Mouse (Mus musculus) erythroblast, adult 5-6 weeks (primary cell): ENCODE results near the gene Mkrn1. TPM values are rescaled to one million over a fixed set of nuclear protein-coding genes. Genes with fewer than 3 reads are reported as not detected.
"Not testable (repeated sequence)": the region's sequence is repeated elsewhere in the genome, so short reads cannot be mapped to it uniquely, and the experiment has no call there.

ENCODE experiments used
- ATAC-seq: replicated peaks from 2 replicates; pipeline ENCODE4 v1.8.0; 2016; ENCODE audit warnings: moderate number of reproducible peaks, mild to moderate bottlenecking, moderate TSS enrichment, inconsistent platforms; ENCODE audit not compliant: poor library complexity, low FRiP score, severe bottlenecking
- total RNA-seq, 2 experiments: library from RNA; stranded (forward) in 1 of 2; stranded (reverse) in 1 of 2; fragments of 150-400 nt in 1 of 2; fragments of 200-764, 138-1000 nt in 1 of 2; gene quantifications; 2 replicates each; pipeline versions ENCODE4 v1.2.3 to v1.2.4; 2015 to 2017; ENCODE audit warnings: low replicate concordance in 2 of 2

Mkrn1 gene
- total RNA-seq, 2 experiments from 2014 or later = 1,353 to 1,538 TPM

DNA sequence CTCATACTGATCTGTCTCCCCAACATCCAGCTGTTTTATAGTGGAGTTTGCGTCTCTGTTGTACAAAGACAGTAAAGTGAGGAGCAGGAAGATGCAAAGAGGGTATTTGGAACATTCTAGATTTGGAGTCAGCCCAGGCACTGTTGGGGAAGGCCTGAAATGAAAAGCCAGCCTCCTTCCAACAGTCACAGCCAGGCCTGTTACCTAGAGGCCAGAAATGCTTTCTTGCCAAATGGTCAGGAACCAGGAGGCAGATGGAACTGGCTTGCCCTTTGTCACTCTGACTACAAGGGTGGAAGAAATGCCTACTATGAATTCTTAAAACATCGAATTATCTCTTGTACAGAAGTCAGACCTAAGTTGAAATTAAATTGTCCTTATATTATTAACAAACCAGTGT, 30.3 kb downstream of the Mkrn1 start:
- ATAC-seq = peak; percentile 17; the same call in 1 of the 2 replicates

DNA sequence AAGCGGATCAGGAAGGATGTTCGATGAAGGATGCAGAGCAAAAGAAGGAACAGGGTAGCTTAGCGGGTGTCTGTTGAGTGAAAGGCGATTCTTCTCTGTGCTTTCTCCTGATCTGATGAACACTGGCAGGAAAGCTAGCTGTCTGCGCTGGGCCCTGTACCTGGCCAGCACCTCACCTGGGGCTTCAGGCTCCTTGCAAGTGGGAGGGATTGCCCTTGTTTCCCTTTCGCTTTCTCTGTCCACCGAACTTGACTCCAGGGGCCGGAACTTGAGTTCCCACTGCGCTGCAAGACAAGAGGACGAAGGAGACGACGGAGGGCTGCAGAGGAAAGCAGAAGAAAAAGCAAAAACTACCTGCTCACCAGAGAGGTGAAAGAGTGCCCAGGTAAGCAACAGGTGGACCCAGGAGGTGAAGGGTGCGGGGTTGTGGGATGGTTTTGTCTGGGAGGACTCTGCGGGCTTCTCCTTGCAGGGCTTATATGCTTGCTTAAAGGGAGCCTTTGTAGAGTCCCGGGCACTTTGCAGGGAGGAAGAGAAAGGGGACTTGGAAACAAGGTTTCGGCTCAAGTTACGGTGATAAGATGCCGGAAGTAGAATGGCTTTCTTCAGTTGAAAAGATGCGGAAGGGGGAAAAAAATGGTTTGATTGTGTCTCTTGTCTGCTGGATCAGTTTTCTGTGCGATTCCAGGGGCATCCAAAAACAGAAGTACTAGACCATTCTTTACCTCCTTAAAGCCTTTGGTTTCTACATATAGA, 39.0 kb downstream of the Mkrn1 start, which contains the start of gene Rab19:
Gene Rab19, plus strand, starts transcription at position 51 of the 756 bp plus-strand sequence.
- ATAC-seq = no peak

DNA sequence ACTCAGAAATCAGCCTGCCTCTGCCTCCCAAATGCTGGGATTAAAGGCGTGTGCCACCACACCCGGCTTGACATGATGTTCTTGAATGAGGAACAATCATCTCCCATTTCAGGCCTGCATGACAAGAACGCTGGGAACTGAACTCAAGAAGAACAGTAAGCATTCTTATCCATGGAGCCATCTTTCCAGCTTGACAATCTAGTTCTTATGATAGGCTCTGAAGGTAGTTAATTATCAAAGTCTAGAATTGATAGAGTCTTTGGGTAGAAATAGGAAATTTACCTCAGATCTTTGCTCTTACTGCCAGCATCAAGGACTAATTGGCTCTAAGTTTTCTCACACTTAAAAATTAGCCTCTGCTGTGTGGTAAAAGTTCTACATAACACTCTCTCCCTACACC, 40.0 kb downstream of the Mkrn1 start:
- ATAC-seq = no peak

DNA sequence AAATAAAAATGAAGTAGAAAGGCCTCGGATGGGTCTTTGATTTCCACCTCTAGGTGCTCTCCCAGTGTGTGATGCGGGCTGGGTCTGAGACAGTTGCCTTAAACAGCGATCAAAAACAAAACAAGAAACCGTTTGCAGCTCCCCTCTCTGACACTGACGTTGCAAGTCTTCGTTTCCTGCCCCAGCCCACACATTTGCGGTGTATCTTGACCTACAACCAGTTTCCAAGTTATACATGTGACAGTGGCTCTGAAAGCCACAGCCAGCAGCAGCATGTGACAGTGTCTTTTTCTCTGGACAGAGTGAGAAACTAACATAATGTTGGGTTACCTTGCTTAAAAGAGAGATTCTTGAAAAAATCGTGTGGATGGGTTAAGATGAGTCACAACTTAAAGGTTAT, 40.5 kb downstream of the Mkrn1 start:
- ATAC-seq = no peak

DNA sequence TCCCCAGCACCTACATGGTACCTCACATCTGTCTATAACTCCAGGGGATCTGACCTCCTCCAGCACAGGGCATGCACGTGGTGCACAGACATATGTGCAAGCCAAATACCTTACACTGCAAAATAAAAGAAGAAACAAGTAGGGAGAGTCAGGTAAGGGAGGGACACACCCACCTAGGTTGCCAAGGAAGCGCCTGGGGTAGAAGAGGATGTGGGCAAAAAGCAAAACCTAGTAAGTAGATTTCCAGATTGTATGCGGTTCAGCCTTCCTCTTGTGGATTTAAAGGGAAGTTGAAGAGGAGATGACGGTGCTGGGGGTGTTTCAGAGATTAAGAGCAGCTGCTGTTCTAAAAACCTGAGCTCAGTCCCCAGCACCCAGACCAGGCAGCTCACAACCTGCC, 41.0 kb downstream of the Mkrn1 start:
- no peak for ATAC-seq

DNA sequence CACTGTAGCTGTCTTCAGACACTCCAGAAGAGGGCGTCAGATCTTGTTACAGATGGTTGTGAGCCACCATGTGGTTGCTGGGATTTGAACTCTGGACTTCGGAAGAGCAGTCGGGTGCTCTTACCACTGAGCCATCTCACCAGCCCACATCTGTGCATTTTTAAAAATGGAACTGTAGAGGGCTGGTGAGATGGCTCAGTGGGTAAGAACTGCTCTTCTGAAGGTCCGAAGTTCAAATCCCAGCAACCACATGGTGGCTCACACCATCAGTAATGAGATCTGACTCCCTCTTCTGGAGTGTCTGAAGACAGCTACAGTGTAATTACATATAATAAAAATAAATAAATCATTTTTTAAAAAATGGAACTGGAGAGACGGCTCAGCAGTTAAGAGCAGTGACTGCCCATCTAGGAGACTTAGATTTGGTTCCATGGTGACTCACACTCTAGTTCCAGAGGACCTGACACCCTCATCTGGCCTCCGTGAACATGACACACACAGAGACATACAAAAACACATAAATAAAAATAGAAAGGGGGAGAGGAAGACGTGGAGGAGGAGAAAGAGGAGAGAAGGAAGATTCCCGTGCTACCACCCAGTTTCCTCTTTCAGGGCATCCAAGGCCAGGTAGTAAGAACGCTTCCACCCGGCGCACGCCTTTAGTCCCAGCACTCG, 42.0 kb downstream of the Mkrn1 start:
- ATAC-seq = not testable (repeated sequence)

DNA sequence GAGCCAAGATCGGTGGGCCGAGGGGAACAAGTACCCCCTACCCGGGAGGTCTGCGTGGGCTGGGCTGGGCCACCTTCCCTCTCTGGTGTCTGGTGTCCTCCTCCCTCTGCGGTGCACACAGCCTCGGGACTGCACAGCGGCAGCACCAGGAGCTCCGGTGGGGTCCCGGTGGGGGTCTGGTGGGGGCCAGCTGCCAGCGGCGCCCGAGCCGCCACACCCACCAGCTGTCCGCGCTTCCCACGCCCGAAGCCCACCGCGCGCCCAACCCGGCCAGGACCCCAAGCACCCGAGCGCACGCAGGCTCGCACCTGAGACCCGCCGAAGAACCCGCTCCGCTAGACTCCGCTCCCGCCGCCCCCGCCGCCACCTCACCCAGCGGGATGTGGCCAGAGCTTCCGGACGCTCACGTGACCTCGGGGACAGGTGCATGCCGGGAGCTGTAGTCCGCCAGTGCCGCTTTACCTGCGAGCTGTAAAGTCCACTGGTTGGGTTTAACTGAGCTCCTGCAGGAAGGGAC, 42.9 kb downstream of the Mkrn1 start, which contains the start of gene Slc37a3:
Gene Slc37a3, minus strand, starts transcription at position 365 of the 517 bp plus-strand sequence.
- ATAC-seq = peak; percentile 96

DNA sequence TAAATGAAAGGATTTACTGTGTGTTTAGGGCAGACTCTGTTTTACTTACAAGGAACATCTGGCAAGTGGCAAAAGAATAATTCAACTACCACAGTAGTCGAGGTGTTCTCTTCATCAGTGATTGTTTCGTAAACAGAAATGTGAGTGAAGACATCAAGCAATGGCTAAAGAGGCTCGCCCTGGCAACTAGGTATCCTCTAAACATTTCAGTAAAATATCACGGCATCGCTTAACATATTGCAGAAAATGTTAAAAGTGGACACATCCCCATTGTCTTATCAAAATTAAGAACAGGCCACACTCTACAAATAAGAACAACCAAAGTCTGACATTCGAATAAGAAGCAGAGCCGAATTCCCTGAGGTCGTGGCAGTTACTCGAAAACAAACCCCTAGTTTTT, 43.5 kb downstream of the Mkrn1 start:
- ATAC-seq = no peak

DNA sequence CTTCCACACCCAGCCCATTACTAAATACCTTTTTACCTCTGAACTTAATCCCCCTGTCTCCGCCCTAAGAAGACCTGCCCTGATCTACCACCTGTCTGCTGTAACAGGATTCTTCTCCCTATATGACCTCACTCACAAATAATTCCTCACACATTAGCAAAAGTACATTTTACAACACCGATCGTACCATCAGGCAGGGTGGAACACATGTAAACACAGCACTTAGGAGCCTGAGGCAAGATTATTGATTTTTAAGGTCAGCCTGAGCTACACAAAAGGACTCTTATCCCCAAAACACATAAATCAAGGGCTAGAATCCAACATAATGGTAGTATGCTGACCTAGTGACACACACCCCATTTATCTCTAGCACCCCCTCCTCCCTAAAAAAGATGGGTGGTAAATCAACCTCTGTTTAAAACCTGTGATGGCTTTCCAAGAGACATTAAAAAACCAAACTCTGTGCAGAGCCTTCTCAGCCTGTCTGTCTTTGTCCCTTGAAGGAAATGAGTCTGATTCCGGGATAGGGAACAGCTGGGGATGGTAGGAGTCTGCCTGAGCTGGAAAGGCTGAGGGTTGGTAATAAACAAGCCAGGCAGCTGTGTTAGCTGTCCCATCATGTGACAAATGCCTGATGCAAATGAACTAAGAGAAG, 46.8 kb downstream of the Mkrn1 start:
- ATAC-seq = no peak

DNA sequence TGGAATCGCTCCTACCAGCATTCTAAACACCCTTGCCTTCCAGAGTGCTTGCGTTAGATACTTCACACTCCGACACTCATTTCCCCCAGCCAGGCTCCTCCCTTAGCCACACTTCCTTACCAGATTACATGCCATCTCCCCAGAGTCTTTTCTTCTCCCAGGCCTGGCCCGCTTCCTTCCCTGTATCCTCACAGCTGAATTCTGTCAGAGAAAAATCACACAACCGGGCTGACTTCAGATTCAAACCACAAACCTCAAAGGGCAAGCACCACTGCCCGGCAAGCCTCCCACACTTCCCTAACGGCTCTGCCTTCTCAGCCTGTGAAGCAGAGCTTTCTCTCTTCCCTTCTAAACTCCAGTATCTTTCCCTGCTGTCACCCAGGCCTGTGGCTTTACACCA, 47.5 kb downstream of the Mkrn1 start:
- no peak for ATAC-seq

DNA sequence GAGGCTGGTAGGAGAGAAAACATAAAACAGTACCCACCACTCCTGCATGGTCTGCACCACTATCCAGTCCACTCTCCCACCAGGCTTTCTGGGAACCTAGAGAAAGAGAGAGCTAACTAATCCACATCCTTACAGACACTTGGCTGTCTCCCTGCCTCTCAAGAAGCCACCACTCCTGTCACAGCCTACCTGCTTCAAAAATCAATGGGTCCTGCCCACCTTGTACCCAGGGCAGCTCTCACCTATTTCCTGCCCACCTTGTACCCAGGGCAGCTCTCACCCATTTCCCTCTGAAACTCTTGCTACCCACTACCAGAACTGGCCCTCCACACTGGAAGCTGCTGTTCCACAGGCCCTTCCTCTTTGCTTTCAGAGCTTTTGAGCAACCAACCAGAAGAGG, 48.2 kb downstream of the Mkrn1 start:
- no peak for ATAC-seq

DNA sequence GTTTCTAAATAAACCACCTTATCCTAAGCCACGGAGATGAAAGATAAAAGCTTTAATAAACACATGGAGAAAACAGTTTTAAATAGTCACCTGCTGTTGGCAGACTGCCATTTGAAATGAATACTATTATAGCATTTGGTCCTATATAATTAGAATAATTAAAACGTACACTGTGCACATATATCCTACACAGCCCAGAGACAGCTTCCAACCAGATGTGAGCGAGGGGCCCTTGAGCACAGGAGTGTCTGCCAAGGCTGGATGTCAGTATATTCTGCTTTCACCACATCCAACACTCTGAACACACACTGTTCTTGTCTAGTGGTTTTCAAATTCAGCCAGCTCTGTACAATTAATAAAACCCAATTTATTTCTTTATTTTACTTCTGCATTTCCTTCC, 50.6 kb downstream of the Mkrn1 start:
- ATAC-seq = no peak

DNA sequence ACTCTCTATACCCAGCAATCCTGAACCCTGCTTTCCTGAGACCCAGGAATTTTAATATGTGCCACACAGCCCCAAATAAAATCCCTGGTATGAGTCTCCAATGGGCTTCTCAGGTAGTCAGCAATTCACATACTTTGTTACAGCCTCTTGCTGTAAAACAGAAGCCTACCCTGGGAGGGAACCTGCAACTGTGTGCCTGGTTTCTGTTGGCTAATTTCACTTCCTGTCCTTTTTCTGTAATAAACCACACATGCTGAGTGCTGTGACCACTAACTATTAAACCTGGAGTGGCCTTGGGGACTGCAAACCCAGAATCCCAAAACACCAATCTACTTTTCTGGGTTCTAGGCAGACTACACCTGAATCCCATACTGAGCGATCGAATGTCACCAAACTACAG, 57.6 kb downstream of the Mkrn1 start:
- ATAC-seq = no peak

DNA sequence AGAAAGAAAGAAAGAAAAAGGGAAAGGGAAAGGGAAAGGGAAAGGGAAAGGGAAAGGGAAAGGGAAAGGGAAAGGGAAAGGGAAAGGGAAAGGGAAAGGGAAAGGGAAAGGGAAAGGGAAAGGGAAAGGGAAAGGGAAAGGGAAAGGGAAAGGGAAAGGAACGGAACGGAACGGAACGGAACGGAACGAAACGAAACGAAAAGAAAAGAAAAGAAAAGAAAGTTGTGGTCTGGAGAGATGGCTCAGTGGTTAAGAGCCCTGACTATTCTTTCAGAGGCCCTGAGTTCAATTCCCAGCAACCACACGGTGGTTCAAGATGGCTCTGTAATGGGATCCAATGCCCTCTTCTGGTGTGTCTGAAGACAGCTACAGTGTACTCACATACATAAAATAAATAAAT, 61.1 kb downstream of the Mkrn1 start:
- not testable (repeated sequence) for ATAC-seq

DNA sequence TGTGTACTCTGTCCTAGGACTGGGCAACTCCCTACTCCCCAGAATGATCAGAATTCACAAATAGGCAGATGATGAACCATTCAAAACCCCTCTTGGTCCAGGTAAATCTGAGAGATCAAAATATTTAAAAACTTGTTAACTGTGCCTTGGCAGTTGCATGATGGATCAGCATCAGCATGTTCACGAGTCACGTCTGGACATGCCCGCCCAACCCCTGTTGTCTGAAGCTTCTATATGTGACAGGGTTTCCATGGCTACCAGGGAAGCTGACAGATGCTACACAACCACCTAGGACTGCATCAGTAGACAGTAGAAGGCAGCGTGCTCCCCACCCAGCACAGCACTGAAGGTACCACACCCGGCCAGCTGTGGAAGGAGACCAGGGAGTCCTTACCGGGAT, 71.3 kb downstream of the Mkrn1 start:
- ATAC-seq = no peak

DNA sequence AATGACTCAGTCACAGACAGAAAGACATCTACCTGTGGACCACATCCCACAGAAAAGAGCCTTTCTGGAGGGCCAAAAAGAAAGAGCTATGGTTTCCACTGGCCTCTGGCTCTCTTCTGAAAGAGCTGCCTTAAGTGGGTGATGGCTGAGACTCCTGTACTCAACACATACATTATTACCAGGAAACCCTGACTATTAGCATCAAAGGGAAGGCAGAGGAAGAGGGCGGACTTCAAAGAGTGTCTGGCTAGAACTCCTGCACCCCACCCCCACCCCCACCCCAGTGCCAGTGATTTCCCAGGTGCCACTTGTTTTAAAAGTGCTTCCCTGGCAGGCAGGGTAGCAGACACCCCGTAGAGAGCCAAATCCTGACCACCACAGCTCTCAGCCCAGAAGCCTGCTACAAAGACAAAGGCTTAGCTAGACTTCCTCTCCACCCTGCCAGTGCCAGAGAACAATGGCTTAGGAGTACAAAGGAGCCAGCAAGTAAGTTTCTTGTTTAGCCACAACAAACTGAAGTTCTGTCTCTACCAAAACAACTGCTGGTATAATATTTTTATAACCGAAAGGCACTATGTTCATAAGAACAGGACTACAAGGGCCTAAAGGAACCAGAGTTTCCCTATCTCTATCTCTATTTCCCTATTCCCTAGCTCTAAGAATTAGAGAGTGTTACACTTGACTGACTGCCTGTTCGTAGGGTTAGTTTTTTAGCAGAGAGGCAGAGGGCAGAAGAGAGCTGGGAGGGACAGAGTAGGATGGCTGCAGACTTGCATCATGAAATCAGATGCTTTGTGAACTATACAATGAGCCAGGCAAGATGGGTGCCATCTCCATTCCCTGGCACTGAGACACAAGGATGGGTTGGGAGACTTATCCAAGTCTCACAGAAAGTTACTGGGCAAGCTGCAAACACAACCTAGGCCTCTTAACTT, 72.1 kb downstream of the Mkrn1 start:
- no peak for ATAC-seq
